Mouse (Mus musculus): ENCODE data around the gene Fam219a.

- TF ChIP-seq POLR2A (IDR thresholded peaks at IDR 0.05; ENCODE audit: insufficient read depth, low read depth, low read length) (no peak), CTCF (IDR thresholded peaks at IDR 0.05) (peak; percentile 33), EP300 (IDR thresholded peaks at IDR 0.05; ENCODE audit: insufficient read depth, low read depth, low read length) (no peak)
Measured at GRCm38 (mm10) chr4:41615661-41616599, 46.6 kb upstream of the Fam219a start.
